Mouse (Mus musculus) thymus, adult 2 months (tissue): ENCODE data around the gene Ropn1l. TPM values are rescaled to one million over a fixed set of nuclear protein-coding genes. Genes with fewer than 3 reads are reported as not detected.

Experiments used
- DNase-seq: peaks from one replicate; pipeline ENCODE4 v3.0.0; 2021
- H3K27ac ChIP-seq: fragments of 200-500 bp; 2 replicates; pipeline ENCODE4 v1.5.1; 2012; ENCODE audit warnings: low read length, control low read depth; ENCODE audit not compliant: control insufficient read depth, insufficient read depth
- H3K27me3 ChIP-seq: fragments of 200-500 bp; 2 replicates; pipeline ENCODE4 v1.6.1; 2012; ENCODE audit warnings: mild to moderate bottlenecking, low read length, moderate library complexity, mixed read lengths; ENCODE audit not compliant: control insufficient read depth, insufficient read depth
- H3K36me3 ChIP-seq: fragments of 200-500 bp; 2 replicates; pipeline ENCODE4 v1.6.1; 2012; ENCODE audit warnings: mild to moderate bottlenecking, low read length, moderate library complexity; ENCODE audit not compliant: control insufficient read depth, insufficient read depth
- H3K4me1 ChIP-seq: fragments of 200-500 bp; replicated peaks from 2 replicates; pipeline ENCODE4 v1.6.1; 2012; ENCODE audit warnings: low read length; ENCODE audit not compliant: control insufficient read depth, insufficient read depth
- H3K4me3 ChIP-seq: fragments of 200-500 bp; 2 replicates; pipeline ENCODE4 v1.5.1; 2012; ENCODE audit warnings: mild to moderate bottlenecking, low read length, control low read depth, moderate library complexity; ENCODE audit not compliant: control insufficient read depth, insufficient read depth
- CTCF ChIP-seq: fragments of 200-500 bp; IDR thresholded peaks from 2 replicates; pipeline ENCODE4 v1.5.1; 2012; ENCODE audit warnings: mild to moderate bottlenecking, control low read depth, low read length, moderate library complexity, borderline replicate concordance; ENCODE audit not compliant: control insufficient read depth, poor library complexity, insufficient read depth; ENCODE audit errors: extremely low read depth
- POLR2A ChIP-seq: fragments of 200-500 bp; IDR thresholded peaks from 2 replicates; pipeline ENCODE4 v1.6.1; 2012; ENCODE audit warnings: mild to moderate bottlenecking, low read length, control low read depth, moderate library complexity; ENCODE audit not compliant: control insufficient read depth, poor library complexity, insufficient read depth; ENCODE audit errors: extremely low read depth
- WGBS: fragments of 180-500 bp; shearing (Covaris S2); methylation state at CpG from one replicate; pipeline ENCODE4 v1.1.7; 2018; 5-methylcytosine and 5-hydroxymethylcytosine counted together
- polyA plus RNA-seq: library from polyadenylated mRNA; depleted of rRNA; stranded (reverse); fragments of >200 nt; gene quantifications from 2 replicates; pipeline ENCODE4 v1.2.3, GENCODE M21; 2012

Ropn1l gene
- polyA plus RNA-seq, 1 experiment, result 0.92 TPM

- Histone ChIP-seq H3K36me3 (peaks cover 5% of the 10 kb centered on the region; the same call in 1 of the 2 replicates), H3K4me3 (no peak overlapping the region), H3K4me1 (peaks cover 9% of the 10 kb centered on the region), H3K27ac (no peak overlapping the region), H3K27me3 (no peaks in the 10 kb centered on the region)
- TF ChIP-seq CTCF, result no peak
- no peak for TF ChIP-seq POLR2A
- no peak for DNase-seq
- 32% methylated on average over 18 of the region's 18 CpGs for WGBS
Observed at GRCm38 (mm10) chr15:31452336-31453097, 1.0 kb downstream of the Ropn1l start.

GRCm38 (mm10) chr15:31449772-31450171 lies 3.8 kb downstream of the Ropn1l start:
- no peaks in the 10 kb centered on the region for H3K36me3 ChIP-seq
- H3K4me3 ChIP-seq, result no peak overlapping the region
- DNase-seq, result no peak
- WGBS, result 96% methylated on average over 2 of the region's 2 CpGs
- H3K27me3 ChIP-seq, result no peaks in the 10 kb centered on the region
- TF ChIP-seq CTCF, result no peak
- no peak for TF ChIP-seq POLR2A
- peaks cover 7% of the 10 kb centered on the region for H3K4me1 ChIP-seq
- no peak overlapping the region for H3K27ac ChIP-seq

GRCm38 (mm10) chr15:31447121-31447520 lies 6.4 kb downstream of the Ropn1l start:
- DNase-seq, result peak; percentile 19
- no peaks in the 10 kb centered on the region for H3K36me3 ChIP-seq
- no peaks in the 10 kb centered on the region for H3K4me1 ChIP-seq
- no peak for TF ChIP-seq CTCF
- no peak for TF ChIP-seq POLR2A
- no peak overlapping the region for H3K27ac ChIP-seq
- no peak overlapping the region for H3K4me3 ChIP-seq
- no peaks in the 10 kb centered on the region for H3K27me3 ChIP-seq
- WGBS, result 50% methylated on average over 7 of the region's 7 CpGs

- WGBS, result 96% methylated on average over 4 of the region's 4 CpGs
- TF ChIP-seq CTCF, result no peak
- TF ChIP-seq POLR2A, result no peak
- H3K4me3 ChIP-seq, result no peak overlapping the region
Observed at GRCm38 (mm10) chr15:31442698-31443097, 10.8 kb downstream of the Ropn1l start.

GRCm38 (mm10) chr15:31441996-31442395 lies 11.5 kb downstream of the Ropn1l start:
- WGBS, result 92% methylated on average over 6 of the region's 6 CpGs
- no peak for TF ChIP-seq POLR2A
- no peak for TF ChIP-seq CTCF
- Histone ChIP-seq H3K27ac (no peak overlapping the region), H3K4me3 (no peak overlapping the region), H3K27me3 (no peaks in the 10 kb centered on the region), H3K4me1 (no peaks in the 10 kb centered on the region), H3K36me3 (no peaks in the 10 kb centered on the region)
- DNase-seq, result no peak

More at GRCm38 (mm10) chr15:31442698-31443097, 10.8 kb downstream of the Ropn1l start:
- Histone ChIP-seq H3K27ac (no peak overlapping the region), H3K36me3 (no peaks in the 10 kb centered on the region), H3K27me3 (no peaks in the 10 kb centered on the region), H3K4me1 (no peaks in the 10 kb centered on the region)
- no peak for DNase-seq

GRCm38 (mm10) chr15:31436811-31437210 lies 16.7 kb downstream of the Ropn1l start:
- H3K4me3 ChIP-seq, result no peak overlapping the region
- no peak for DNase-seq
- 91% methylated on average over 2 of the region's 2 CpGs for WGBS
- H3K27me3 ChIP-seq, result no peaks in the 10 kb centered on the region
- H3K36me3 ChIP-seq, result no peaks in the 10 kb centered on the region
- no peak overlapping the region for H3K27ac ChIP-seq
- TF ChIP-seq CTCF (no peak), POLR2A (no peak)
- H3K4me1 ChIP-seq, result no peaks in the 10 kb centered on the region

GRCm38 (mm10) chr15:31436083-31436482 lies 17.5 kb downstream of the Ropn1l start:
- WGBS, result 55% methylated on average over 1 of the region's 1 CpGs

More at GRCm38 (mm10) chr15:31436083-31436482, 17.5 kb downstream of the Ropn1l start:
- TF ChIP-seq POLR2A (no peak), CTCF (no peak)
- no peak overlapping the region for H3K27ac ChIP-seq
- H3K27me3 ChIP-seq, result no peaks in the 10 kb centered on the region
- no peaks in the 10 kb centered on the region for H3K36me3 ChIP-seq
- no peak for DNase-seq
- no peaks in the 10 kb centered on the region for H3K4me1 ChIP-seq
- no peak overlapping the region for H3K4me3 ChIP-seq
